Mouse (Mus musculus) neural tube, embryonic 14.5 days (tissue): ENCODE results near the gene Adad1. TPM values are rescaled to one million over a fixed set of nuclear protein-coding genes. Genes with fewer than 3 reads are reported as not detected.

Experiments
- ATAC-seq: fragments of 200-750 bp; cut with Nextera tagmentation; 2 replicates; pipeline ENCODE4 v1.8.0; 2017; ENCODE audit warnings: low read depth, mild to moderate bottlenecking, moderate TSS enrichment, moderate library complexity
- H3K27ac ChIP-seq: fragments of 300-500 bp; sonication (generic); 2 replicates; pipeline ENCODE4 v1.5.1; 2014; ENCODE audit warnings: low read depth, mild to moderate bottlenecking, control low read depth, low read length, moderate library complexity, mixed read lengths
- H3K27me3 ChIP-seq: fragments of 300-500 bp; sonication (generic); 2 replicates; pipeline ENCODE4 v1.6.1; 2014; ENCODE audit warnings: low read length; ENCODE audit not compliant: control insufficient read depth, insufficient read depth
- H3K36me3 ChIP-seq: fragments of 300-500 bp; sonication (generic); 2 replicates; pipeline ENCODE4 v1.6.1; 2014; ENCODE audit warnings: low read length, mixed read lengths; ENCODE audit not compliant: control insufficient read depth, insufficient read depth
- H3K4me1 ChIP-seq: fragments of 300-500 bp; sonication (generic); 2 replicates; pipeline ENCODE4 v1.6.1; 2014; ENCODE audit warnings: low read length; ENCODE audit not compliant: control insufficient read depth, insufficient read depth
- H3K4me2 ChIP-seq: fragments of 300-500 bp; sonication (generic); 2 replicates; pipeline ENCODE4 v1.6.1; 2014; ENCODE audit warnings: mild to moderate bottlenecking, low read depth, low read length, control low read depth
- H3K4me3 ChIP-seq: fragments of 300-500 bp; sonication (generic); 2 replicates; pipeline ENCODE4 v1.5.1; 2014; ENCODE audit warnings: low read depth, low read length, control low read depth, mixed read lengths
- H3K9ac ChIP-seq: fragments of 300-500 bp; sonication (generic); replicated peaks from 2 replicates; pipeline ENCODE4 v1.6.1; 2014; ENCODE audit warnings: low read depth, mild to moderate bottlenecking, control low read depth, low read length, mixed read lengths
- H3K9me3 ChIP-seq: fragments of 300-500 bp; sonication (generic); 2 replicates; pipeline ENCODE4 v1.6.1; 2016; ENCODE audit warnings: low read length; ENCODE audit not compliant: control insufficient read depth
- WGBS: fragments of 180-500 bp; shearing (Covaris S2); extraction: QIAGEN DNeasy Blood & Tissue Kit; methylation state at CpG from one replicate; pipeline ENCODE4 v1.1.7; 2014; 5-methylcytosine and 5-hydroxymethylcytosine counted together
- polyA plus RNA-seq: library from polyadenylated mRNA; unstranded; fragments of >200 nt; fragmentation: Nextera tagmentation; extraction: Ambion mirVana; gene quantifications from 2 replicates; pipeline ENCODE4 v1.2.1, GENCODE M21; 2014

Gene Adad1
- polyA plus RNA-seq, 1 experiment from 2014 or later: not detected

GRCm38 (mm10) chr3:37152274-37152673 lies 88.9 kb downstream of the Adad1 start:
- H3K27me3 ChIP-seq: no peaks in the 10 kb centered on the region
- no peaks in the 10 kb centered on the region for H3K4me1 ChIP-seq
- 87% methylated on average over 10 of the region's 10 CpGs for WGBS
- H3K4me2 ChIP-seq: no peak overlapping the region
- H3K9me3 ChIP-seq: no peaks in the 10 kb centered on the region
- no peak overlapping the region for H3K27ac ChIP-seq
- no peak for ATAC-seq
- no peak overlapping the region for H3K9ac ChIP-seq
- H3K4me3 ChIP-seq: no peak overlapping the region
- no peaks in the 10 kb centered on the region for H3K36me3 ChIP-seq

GRCm38 (mm10) chr3:37153004-37153403 lies 89.7 kb downstream of the Adad1 start:
- no peak for ATAC-seq
- WGBS: 96% methylated on average over 7 of the region's 7 CpGs
- no peaks in the 10 kb centered on the region for H3K36me3 ChIP-seq

GRCm38 (mm10) chr3:37154396-37154795 lies 91.1 kb downstream of the Adad1 start:
- Histone ChIP-seq H3K9me3 (no peaks in the 10 kb centered on the region), H3K9ac (no peak overlapping the region), H3K27ac (no peak overlapping the region), H3K4me3 (no peak overlapping the region), H3K4me2 (no peak overlapping the region), H3K27me3 (no peaks in the 10 kb centered on the region), H3K36me3 (no peaks in the 10 kb centered on the region), H3K4me1 (no peaks in the 10 kb centered on the region)
- no peak for ATAC-seq
- WGBS: 86% methylated on average over 7 of the region's 7 CpGs

More at GRCm38 (mm10) chr3:37153004-37153403, 89.7 kb downstream of the Adad1 start:
- no peak overlapping the region for H3K27ac ChIP-seq
- H3K4me3 ChIP-seq: no peak overlapping the region
- H3K9ac ChIP-seq: no peak overlapping the region
- H3K4me1 ChIP-seq: no peaks in the 10 kb centered on the region
- H3K4me2 ChIP-seq: no peak overlapping the region
- no peaks in the 10 kb centered on the region for H3K9me3 ChIP-seq
- no peaks in the 10 kb centered on the region for H3K27me3 ChIP-seq

GRCm38 (mm10) chr3:37157082-37157481 lies 93.8 kb downstream of the Adad1 start:
- Histone ChIP-seq H3K4me1 (no peaks in the 10 kb centered on the region), H3K9ac (no peak overlapping the region), H3K9me3 (no peaks in the 10 kb centered on the region), H3K27ac (no peak overlapping the region), H3K36me3 (no peaks in the 10 kb centered on the region), H3K27me3 (no peaks in the 10 kb centered on the region), H3K4me2 (no peak overlapping the region), H3K4me3 (no peak overlapping the region)
- no peak for ATAC-seq
- WGBS: 72% methylated on average over 8 of the region's 8 CpGs

GRCm38 (mm10) chr3:37158246-37158645 lies 94.9 kb downstream of the Adad1 start:
- ATAC-seq: no peak
- H3K4me1 ChIP-seq: no peaks in the 10 kb centered on the region
- WGBS: 88% methylated on average over 3 of the region's 3 CpGs
- H3K9me3 ChIP-seq: no peaks in the 10 kb centered on the region
- H3K4me2 ChIP-seq: no peak overlapping the region
- H3K27me3 ChIP-seq: no peaks in the 10 kb centered on the region
- no peaks in the 10 kb centered on the region for H3K36me3 ChIP-seq
- H3K9ac ChIP-seq: no peak overlapping the region
- no peak overlapping the region for H3K4me3 ChIP-seq
- no peak overlapping the region for H3K27ac ChIP-seq

GRCm38 (mm10) chr3:37161096-37161495 lies 97.8 kb downstream of the Adad1 start:
- WGBS: 69% methylated on average over 4 of the region's 4 CpGs
- Histone ChIP-seq H3K27ac (no peak overlapping the region), H3K4me1 (no peaks in the 10 kb centered on the region), H3K9me3 (no peaks in the 10 kb centered on the region), H3K27me3 (no peaks in the 10 kb centered on the region), H3K36me3 (no peaks in the 10 kb centered on the region), H3K4me3 (no peak overlapping the region), H3K9ac (no peak overlapping the region), H3K4me2 (no peak overlapping the region)
- ATAC-seq: no peak

GRCm38 (mm10) chr3:37169283-37169682 lies 106.0 kb downstream of the Adad1 start:
- H3K4me2 ChIP-seq: no peak overlapping the region
- ATAC-seq: no peak
- H3K9me3 ChIP-seq: no peaks in the 10 kb centered on the region
- no peaks in the 10 kb centered on the region for H3K36me3 ChIP-seq
- no peak overlapping the region for H3K4me3 ChIP-seq
- 84% methylated on average over 2 of the region's 2 CpGs for WGBS
- H3K9ac ChIP-seq: no peak overlapping the region
- H3K27me3 ChIP-seq: no peaks in the 10 kb centered on the region
- H3K4me1 ChIP-seq: no peaks in the 10 kb centered on the region
- no peak overlapping the region for H3K27ac ChIP-seq

Other genes with a start within 250 kb of the Adad1 start
- gene 4932438A13Rik, start 200.4 kb upstream of the Adad1 start, polyA plus RNA-seq: 104 and 120 TPM in 2 replicates
- 0.40 and 0.50 TPM in 2 replicates for gene Il2, start 62.4 kb downstream of the Adad1 start, polyA plus RNA-seq
- gene Il21, start 169.1 kb downstream of the Adad1 start, polyA plus RNA-seq: not detected in 2 replicates
- 4.7 and 5.7 TPM in 2 replicates for gene Bbs12, start 249.0 kb downstream of the Adad1 start, polyA plus RNA-seq
- gene Cetn4, start 249.2 kb downstream of the Adad1 start, polyA plus RNA-seq: 0.98 and 2.6 TPM in 2 replicates